Mouse (Mus musculus): ENCODE data around the gene Trappc2.

GRCm38 (mm10) chrX:166407865-166408264 lies 32.5 kb upstream of the Trappc2 start:
- TF ChIP-seq CTCF (IDR thresholded peaks at IDR 0.05) (no peak), EP300 (IDR thresholded peaks at IDR 0.05) (no peak)
